Mouse (Mus musculus) forebrain, postnatal 0 days (tissue): ENCODE measurements at regions not wholly inside any gene's neighbourhood (a gene's known extent, or its start where the extent isn't known, plus 50 kb on each side); places are given as distances from the start of the nearest gene placed in this dataset.

ENCODE experiments used
- ATAC-seq: fragments of 200-750 bp; cut with Nextera tagmentation; 2 replicates; pipeline ENCODE4 v1.8.0; 2017; ENCODE audit warnings: mild to moderate bottlenecking, moderate library complexity
- DNase-seq: peaks from one replicate; pipeline ENCODE4 v3.0.0-alpha.2; 2015
- H3K27ac ChIP-seq: fragments of 300-500 bp; sonication (generic); 2 replicates; pipeline ENCODE4 v1.5.1; 2014; ENCODE audit warnings: low read depth, mild to moderate bottlenecking, antibody characterized with exemption, low read length, moderate library complexity, mixed read lengths
- H3K27me3 ChIP-seq: fragments of 300-500 bp; sonication (generic); 2 replicates; pipeline ENCODE4 v1.6.1; 2014; ENCODE audit warnings: mild to moderate bottlenecking, low read length, mixed read lengths; ENCODE audit not compliant: insufficient read depth
- H3K36me3 ChIP-seq: fragments of 300-500 bp; sonication (generic); 2 replicates; pipeline ENCODE4 v1.6.1; 2014; ENCODE audit warnings: mild to moderate bottlenecking, moderate library complexity; ENCODE audit not compliant: insufficient read depth
- H3K4me1 ChIP-seq: fragments of 300-500 bp; sonication (generic); 2 replicates; pipeline ENCODE4 v1.6.1; 2014; ENCODE audit warnings: antibody characterized with exemption; ENCODE audit not compliant: insufficient read depth
- H3K4me2 ChIP-seq: fragments of 300-500 bp; sonication (generic); 2 replicates; pipeline ENCODE4 v1.6.1; 2014; ENCODE audit warnings: low read depth, mild to moderate bottlenecking, moderate library complexity
- H3K4me3 ChIP-seq: fragments of 300-500 bp; sonication (generic); 2 replicates; pipeline ENCODE4 v1.5.1; 2014; ENCODE audit warnings: low read depth, low read length, mixed read lengths
- H3K9ac ChIP-seq: fragments of 300-500 bp; sonication (generic); 2 replicates; pipeline ENCODE4 v1.6.1; 2014; ENCODE audit warnings: mild to moderate bottlenecking
- H3K9me3 ChIP-seq: fragments of 300-500 bp; sonication (generic); 2 replicates; pipeline ENCODE4 v1.6.1; 2016; ENCODE audit warnings: low read length
- CTCF ChIP-seq: sonication (generic); IDR thresholded peaks from 2 replicates; pipeline ENCODE4 v1.5.1; 2016; ENCODE audit warnings: antibody characterized with exemption, control low read depth, low read depth
- WGBS: fragments of 180-500 bp; shearing (Covaris S2); extraction: QIAGEN DNeasy Blood & Tissue Kit; methylation state at CpG from one replicate; pipeline ENCODE4 v1.1.7; 2014; 5-methylcytosine and 5-hydroxymethylcytosine counted together

DNA sequence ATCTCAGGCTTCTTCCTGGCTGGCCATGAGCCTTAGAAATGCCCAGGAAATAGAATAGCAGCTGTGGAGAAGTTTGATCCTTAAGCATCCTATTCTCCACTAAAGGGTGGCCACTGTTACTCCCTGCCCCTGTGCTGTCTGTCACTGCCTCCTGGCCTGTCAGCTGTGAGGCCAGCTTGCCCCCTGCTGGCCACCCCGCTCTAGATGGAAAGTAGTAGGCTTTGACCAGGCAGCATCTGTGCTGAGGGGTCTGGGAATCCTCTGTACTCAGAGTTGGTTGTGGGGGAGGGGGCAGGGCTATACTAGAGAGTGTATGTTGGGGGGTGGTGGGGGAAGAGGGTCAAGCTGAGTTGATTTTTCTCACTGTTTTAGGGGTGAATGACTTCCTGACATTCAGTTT is 821.2 kb downstream of the Gm9195 start:
- H3K27ac ChIP-seq = no peak overlapping the region
- WGBS = 0% methylated on average over 1 of the region's 1 CpGs
- no peaks in the 10 kb centered on the region; the same call in 1 of the 2 replicates for H3K4me1 ChIP-seq
- peak; percentile 38 for DNase-seq
- peak; percentile 72 for TF ChIP-seq CTCF
- ATAC-seq = peak; percentile 73
- no peaks in the 10 kb centered on the region for H3K9me3 ChIP-seq
- no peaks in the 10 kb centered on the region for H3K36me3 ChIP-seq
- H3K4me3 ChIP-seq = no peak overlapping the region
- H3K27me3 ChIP-seq = no peaks in the 10 kb centered on the region
- no peak overlapping the region for H3K9ac ChIP-seq
- H3K4me2 ChIP-seq = no peak overlapping the region

DNA sequence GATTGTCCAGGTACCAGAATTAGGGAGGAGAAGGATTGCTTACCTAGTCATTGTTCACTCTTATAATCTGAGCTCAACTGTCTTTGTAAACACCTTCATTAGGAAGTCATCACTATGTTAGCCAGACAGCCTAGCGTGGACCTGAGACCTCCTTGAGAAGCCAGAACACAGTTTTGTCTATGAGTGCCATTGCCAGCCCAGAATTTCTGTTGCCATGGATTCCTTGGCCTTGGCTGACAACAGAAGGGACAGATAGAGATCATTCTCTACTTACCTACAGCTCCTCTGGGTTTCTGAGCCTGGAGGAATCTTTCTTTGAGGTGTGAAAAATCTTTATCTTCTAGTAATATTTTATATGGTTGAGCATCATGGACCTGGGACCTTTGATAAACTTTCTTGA is 825.0 kb downstream of the Gm9195 start:
- WGBS = 97% methylated on average over 1 of the region's 1 CpGs
- DNase-seq (no peak), ATAC-seq (no peak)

DNA sequence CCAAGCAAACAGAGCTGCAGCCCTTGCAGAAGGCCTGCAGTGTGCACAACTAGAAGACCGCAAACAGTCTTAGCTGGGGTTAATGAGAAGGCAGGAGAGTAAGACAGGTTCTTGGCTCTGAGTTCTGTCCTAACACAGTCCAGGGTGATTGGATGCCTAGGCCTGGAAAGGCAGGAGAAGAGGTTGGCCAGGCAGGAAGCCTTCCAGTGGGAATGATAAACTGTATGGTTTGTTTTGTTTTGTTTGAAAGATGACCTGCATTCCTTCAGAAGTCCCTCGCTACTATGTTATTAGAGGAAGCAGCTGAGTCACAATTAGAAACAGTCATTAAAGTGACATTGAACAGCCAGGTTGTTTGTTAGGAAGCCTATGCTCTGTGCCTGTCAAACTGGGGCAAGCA is 831.5 kb downstream of the Gm9195 start:
- WGBS = 67% methylated on average over 2 of the region's 2 CpGs
- Histone ChIP-seq H3K36me3 (no peaks in the 10 kb centered on the region), H3K4me1 (no peaks in the 10 kb centered on the region), H3K4me3 (no peak overlapping the region), H3K27me3 (no peaks in the 10 kb centered on the region), H3K27ac (no peak overlapping the region), H3K9ac (no peak overlapping the region), H3K4me2 (no peak overlapping the region), H3K9me3 (no peaks in the 10 kb centered on the region)
- no peak for TF ChIP-seq CTCF
- ATAC-seq = no peak
- no peak for DNase-seq

More for the DNA sequence above, 825.0 kb downstream of the Gm9195 start:
- no peaks in the 10 kb centered on the region for H3K4me1 ChIP-seq
- H3K27me3 ChIP-seq = no peaks in the 10 kb centered on the region
- H3K4me2 ChIP-seq = no peak overlapping the region
- no peaks in the 10 kb centered on the region for H3K36me3 ChIP-seq
- H3K27ac ChIP-seq = no peak overlapping the region
- H3K9ac ChIP-seq = no peak overlapping the region
- H3K4me3 ChIP-seq = no peak overlapping the region
- no peaks in the 10 kb centered on the region for H3K9me3 ChIP-seq
- no peak for TF ChIP-seq CTCF

DNA sequence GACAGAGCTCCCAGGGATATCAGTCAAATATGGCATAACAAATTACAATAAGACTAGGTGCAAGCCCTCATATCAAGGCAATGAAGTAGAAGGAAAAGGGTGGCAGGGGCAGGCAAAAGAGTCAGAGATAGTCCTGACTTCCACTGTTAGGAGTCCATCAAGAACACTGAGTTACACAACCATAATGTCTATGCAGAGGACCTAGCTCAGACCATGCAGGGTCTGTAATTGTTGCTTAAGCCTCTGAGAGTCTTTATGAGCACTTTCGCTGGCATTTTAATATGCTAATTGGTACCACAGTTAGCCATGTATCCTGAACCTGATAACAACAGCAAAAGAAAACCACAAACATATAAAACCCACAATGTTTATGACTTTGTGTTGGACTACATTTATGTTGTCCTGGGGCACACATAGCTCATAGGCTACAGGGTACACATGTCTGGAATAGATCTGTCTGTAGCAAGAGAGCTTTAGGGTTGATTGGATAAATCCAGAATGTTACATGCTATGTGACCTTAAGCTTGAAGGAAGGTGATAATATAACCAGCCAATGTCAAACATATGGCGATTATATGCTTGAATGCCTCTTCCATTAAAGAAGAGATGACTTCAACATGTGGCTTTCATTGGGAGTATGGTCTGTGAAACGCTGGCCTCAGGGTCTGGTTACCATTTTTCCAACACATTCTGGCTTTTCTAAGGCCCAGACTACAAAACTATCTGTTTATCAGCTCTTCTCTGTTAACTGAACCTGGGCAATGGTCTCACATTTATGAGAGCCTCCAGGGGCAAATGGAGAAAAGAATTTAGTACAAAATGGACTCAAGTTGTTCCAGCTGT is 836.6 kb downstream of the Gm9195 start:
- Histone ChIP-seq H3K4me3 (no peak overlapping the region), H3K4me2 (no peak overlapping the region), H3K27ac (no peak overlapping the region), H3K36me3 (no peaks in the 10 kb centered on the region), H3K9me3 (no peaks in the 10 kb centered on the region), H3K27me3 (no peaks in the 10 kb centered on the region), H3K9ac (no peak overlapping the region), H3K4me1 (no peaks in the 10 kb centered on the region)
- no peak for TF ChIP-seq CTCF
- ATAC-seq = no peak
- no peak for DNase-seq
- 84% methylated on average over 3 of the region's 3 CpGs for WGBS

DNA sequence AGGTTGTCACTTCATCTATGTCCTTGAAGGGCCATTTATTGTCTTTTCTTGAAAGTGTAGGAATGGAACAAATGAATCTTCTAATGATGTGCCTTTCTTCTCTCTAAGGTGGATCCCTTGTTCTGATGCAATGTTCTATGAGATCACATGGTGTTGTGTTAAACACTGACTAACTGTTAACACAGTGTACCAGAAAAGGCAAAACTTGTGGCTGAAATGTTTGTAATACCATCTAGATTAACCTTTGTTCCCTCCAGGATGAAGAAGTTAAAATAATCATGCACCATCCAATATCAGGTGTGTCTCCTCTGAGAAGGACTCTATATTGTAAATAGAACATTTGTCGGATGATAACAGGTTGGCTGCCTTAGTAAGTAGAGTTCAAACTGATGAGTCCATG is 849.1 kb downstream of the Gm9195 start:
- no peak overlapping the region for H3K4me3 ChIP-seq
- no peak overlapping the region for H3K4me2 ChIP-seq
- WGBS = 96% methylated on average over 1 of the region's 1 CpGs

DNA sequence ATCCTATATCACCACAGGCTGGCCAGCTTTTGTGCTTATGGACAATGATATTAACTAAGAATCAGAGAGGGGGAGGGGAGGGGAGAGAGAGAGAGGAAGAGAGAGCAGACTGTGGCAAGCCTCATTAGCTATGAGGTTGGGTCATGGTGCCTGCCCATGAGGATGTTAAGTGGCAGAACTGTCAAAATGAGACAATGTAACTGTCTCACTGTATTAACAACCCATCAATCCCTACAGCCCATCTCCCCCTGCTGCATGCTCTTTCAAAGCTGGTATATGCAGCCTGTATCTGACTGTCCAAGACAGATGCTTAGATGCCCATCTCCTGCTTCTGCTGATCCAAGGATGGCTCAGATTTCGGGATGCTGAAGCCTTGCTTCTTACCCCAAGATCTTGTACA is 852.6 kb downstream of the Gm9195 start:
- H3K27me3 ChIP-seq = no peaks in the 10 kb centered on the region
- DNase-seq (no peak), ATAC-seq (no peak)
- no peak for TF ChIP-seq CTCF
- H3K36me3 ChIP-seq = no peaks in the 10 kb centered on the region
- no peak overlapping the region for H3K4me3 ChIP-seq
- 89% methylated on average over 1 of the region's 1 CpGs for WGBS
- H3K9ac ChIP-seq = no peak overlapping the region
- H3K4me2 ChIP-seq = no peak overlapping the region
- H3K27ac ChIP-seq = no peak overlapping the region
- H3K4me1 ChIP-seq = no peaks in the 10 kb centered on the region
- no peaks in the 10 kb centered on the region for H3K9me3 ChIP-seq

More for the DNA sequence above, 849.1 kb downstream of the Gm9195 start:
- Histone ChIP-seq H3K4me1 (no peaks in the 10 kb centered on the region), H3K9ac (no peak overlapping the region), H3K27me3 (no peaks in the 10 kb centered on the region), H3K36me3 (no peaks in the 10 kb centered on the region), H3K9me3 (no peaks in the 10 kb centered on the region), H3K27ac (no peak overlapping the region)
- ATAC-seq (no peak), DNase-seq (no peak)
- TF ChIP-seq CTCF = no peak

DNA sequence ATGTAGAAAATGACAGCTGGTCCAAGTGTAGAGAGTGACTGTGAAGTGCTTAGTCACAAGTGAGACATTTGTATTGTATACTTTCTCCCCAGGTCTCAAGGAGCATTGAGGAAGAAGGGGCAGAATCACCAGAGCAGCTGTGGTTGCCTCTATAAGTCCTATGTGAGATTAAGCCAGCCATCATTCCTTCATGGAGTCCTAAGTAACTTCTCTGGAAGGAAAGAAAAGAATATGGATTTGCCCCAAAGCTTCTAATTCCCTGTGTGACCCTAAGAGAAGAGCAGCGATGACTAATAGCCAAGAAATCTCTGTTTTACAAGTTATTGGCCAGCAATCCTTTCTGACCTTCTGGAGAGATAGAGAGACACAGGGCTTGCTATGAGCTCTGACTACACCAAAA is 856.5 kb downstream of the Gm9195 start:
- Histone ChIP-seq H3K4me2 (no peak overlapping the region), H3K27me3 (no peaks in the 10 kb centered on the region), H3K36me3 (no peaks in the 10 kb centered on the region), H3K4me3 (no peak overlapping the region), H3K27ac (no peak overlapping the region), H3K4me1 (no peaks in the 10 kb centered on the region), H3K9me3 (no peaks in the 10 kb centered on the region), H3K9ac (no peak overlapping the region)
- 95% methylated on average over 1 of the region's 1 CpGs for WGBS
- no peak for TF ChIP-seq CTCF
- no peak for DNase-seq
- no peak for ATAC-seq
